11 mouse cellular contexts compared by ENCODE assay signal in the genomic region with DNA sequence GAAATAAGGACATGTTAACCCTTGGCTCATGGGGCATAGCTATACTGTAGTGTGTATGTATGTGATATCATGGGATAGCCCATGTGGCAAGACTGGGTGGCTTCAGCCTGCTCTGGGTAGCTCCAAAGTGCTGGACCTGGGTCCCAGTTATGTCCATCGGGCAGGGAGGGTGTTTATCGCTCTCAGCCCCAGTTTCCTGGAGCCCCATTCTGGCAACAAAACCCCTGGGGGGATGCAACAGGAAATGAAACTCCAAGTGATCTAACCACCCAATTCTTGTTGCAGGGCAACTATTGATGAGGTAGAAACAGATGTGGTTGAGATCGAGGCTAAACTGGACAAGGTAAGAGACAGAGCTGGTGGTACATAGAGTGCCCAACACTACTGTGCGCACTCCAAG. TPM values are rescaled to one million over a fixed set of nuclear protein-coding genes. Genes with fewer than 3 reads are reported as not detected.
DNase-seq lines count a peak whose midpoint lies in the region; ATAC-seq and TF ChIP-seq lines count a peak whose summit lies in the region.
"Had no signal": no experiment of that assay in that cellular context is flagged by ENCODE, and none has a peak within 500 bp of the region (broad histone marks: within the 10 kb centered on the region; RNA-seq: fewer than 3 reads in every experiment).

No protein-coding gene starts in this region.

- H3K9me3 ChIP-seq in forebrain, embryonic 11.5 days (ENCODE audit: control insufficient read depth, low read length) = no peaks in the 10 kb centered on the region
- no peaks in the 10 kb centered on the region for H3K9me3 ChIP-seq in forebrain, embryonic 12.5 days
- H3K9me3 ChIP-seq in forebrain, postnatal 0 days (ENCODE audit: low read length) = no peaks in the 10 kb centered on the region
- H3K9me3 ChIP-seq in stomach, postnatal 0 days (ENCODE audit: control insufficient read depth, low read length) = no peaks in the 10 kb centered on the region
- H3K9me3 ChIP-seq: intestine, embryonic 15.5 days; liver, embryonic 15.5 days had no signal

- H3K36me3 ChIP-seq in forebrain, embryonic 11.5 days (ENCODE audit: control insufficient read depth, insufficient read depth, low read length) = peaks cover 3% of the 10 kb centered on the region; the same call in 1 of the 2 replicates
- peaks cover 45% of the 10 kb centered on the region for H3K36me3 ChIP-seq in forebrain, embryonic 12.5 days (replicated peaks)
- H3K36me3 ChIP-seq in forebrain, postnatal 0 days (ENCODE audit: insufficient read depth) = peaks cover 48% of the 10 kb centered on the region
- peaks cover 11% of the 10 kb centered on the region for H3K36me3 ChIP-seq in stomach, postnatal 0 days (ENCODE audit: control insufficient read depth, insufficient read depth, low read length)

- peak; percentile 44 for DNase-seq in forebrain, embryonic 11.5 days (ENCODE audit: low spot score)
- peak in 1 of 2 experiments; percentile 9 for DNase-seq in left cerebral cortex, adult 2 months (ENCODE audit: extremely low spot score in 1 of 2, low spot score in 2 of 2)
- DNase-seq in left cerebral cortex, adult 11 months (ENCODE audit: low spot score) = no peak
- peak; percentile 57 to 69 for DNase-seq in B cell, adult 2 months
- no peak for DNase-seq in forebrain, postnatal 0 days
- DNase-seq in stomach, postnatal 0 days (ENCODE audit: low spot score) = no peak
- DNase-seq in ovary, postnatal 14 days (ENCODE audit: low spot score) = no peak

- no peak overlapping the region for H3K9ac ChIP-seq in forebrain, embryonic 11.5 days (ENCODE audit: low read length)
- no peak overlapping the region for H3K9ac ChIP-seq in forebrain, embryonic 12.5 days
- no peak overlapping the region for H3K9ac ChIP-seq in forebrain, postnatal 0 days
- no peak overlapping the region for H3K9ac ChIP-seq in stomach, postnatal 0 days (ENCODE audit: low read length)
- H3K9ac ChIP-seq: liver, embryonic 15.5 days had no signal

- no peak overlapping the region for H3K4me3 ChIP-seq in forebrain, embryonic 11.5 days (ENCODE audit: low read depth, low read length)
- no peak overlapping the region for H3K4me3 ChIP-seq in forebrain, embryonic 12.5 days (replicated peaks)
- H3K4me3 ChIP-seq in left cerebral cortex, adult 2 months = peak overlapping the region; percentile 100
- H3K4me3 ChIP-seq in forebrain, postnatal 0 days (ENCODE audit: low read depth, low read length) = no peak overlapping the region
- no peak overlapping the region for H3K4me3 ChIP-seq in stomach, postnatal 0 days (ENCODE audit: low read depth, low read length)
- H3K4me3 ChIP-seq: intestine, embryonic 15.5 days; liver, embryonic 15.5 days had no signal

- peaks cover 13% of the 10 kb centered on the region; the same call in 1 of the 2 replicates for H3K4me1 ChIP-seq in forebrain, embryonic 11.5 days (replicated peaks; ENCODE audit: control insufficient read depth, insufficient read depth, low read length)
- peaks cover 40% of the 10 kb centered on the region for H3K4me1 ChIP-seq in forebrain, embryonic 12.5 days
- H3K4me1 ChIP-seq in forebrain, postnatal 0 days (ENCODE audit: insufficient read depth) = peaks cover 24% of the 10 kb centered on the region
- H3K4me1 ChIP-seq in stomach, postnatal 0 days (replicated peaks; ENCODE audit: control insufficient read depth, insufficient read depth) = peaks cover 10% of the 10 kb centered on the region

- no peak for ATAC-seq in forebrain, embryonic 11.5 days (replicated peaks; ENCODE audit: low FRiP score)
- ATAC-seq in forebrain, embryonic 12.5 days (ENCODE audit: low FRiP score) = no peak
- ATAC-seq in forebrain, postnatal 0 days = no peak
- no peak for ATAC-seq in stomach, postnatal 0 days (ENCODE audit: low FRiP score, low TSS enrichment)
- ATAC-seq: intestine, embryonic 15.5 days had no signal

- no peaks in the 10 kb centered on the region for H3K27me3 ChIP-seq in forebrain, embryonic 11.5 days (ENCODE audit: control insufficient read depth, insufficient read depth, low read length)
- H3K27me3 ChIP-seq in forebrain, embryonic 12.5 days = no peaks in the 10 kb centered on the region
- no peaks in the 10 kb centered on the region for H3K27me3 ChIP-seq in forebrain, postnatal 0 days (ENCODE audit: insufficient read depth, low read length)
- no peaks in the 10 kb centered on the region for H3K27me3 ChIP-seq in stomach, postnatal 0 days (ENCODE audit: control insufficient read depth, insufficient read depth, low read length)
- H3K27me3 ChIP-seq: CH12.LX; intestine, embryonic 15.5 days; liver, embryonic 15.5 days had no signal

- H3K4me2 ChIP-seq in forebrain, embryonic 11.5 days (ENCODE audit: low read depth, low read length, severe bottlenecking) = no peak overlapping the region
- H3K4me2 ChIP-seq in forebrain, embryonic 12.5 days = no peak overlapping the region
- peak overlapping the region; percentile 97 for H3K4me2 ChIP-seq in forebrain, postnatal 0 days (ENCODE audit: low read depth)
- H3K4me2 ChIP-seq in stomach, postnatal 0 days (replicated peaks; ENCODE audit: low read depth) = no peak overlapping the region

- H3K27ac ChIP-seq in forebrain, embryonic 11.5 days (ENCODE audit: low read depth, low read length) = no peak overlapping the region
- no peak overlapping the region for H3K27ac ChIP-seq in forebrain, embryonic 12.5 days
- peak overlapping the region; percentile 93 for H3K27ac ChIP-seq in left cerebral cortex, adult 2 months
- no peak overlapping the region for H3K27ac ChIP-seq in forebrain, postnatal 0 days (ENCODE audit: low read depth, low read length)
- H3K27ac ChIP-seq in stomach, postnatal 0 days (replicated peaks) = no peak overlapping the region

- WGBS in forebrain, embryonic 11.5 days = 91% methylated on average over 4 of the region's 4 CpGs
- WGBS in forebrain, embryonic 12.5 days = 98% methylated on average over 4 of the region's 4 CpGs
- WGBS in forebrain, postnatal 0 days = 96% methylated on average over 4 of the region's 4 CpGs
- 95% methylated on average over 4 of the region's 4 CpGs for WGBS in stomach, postnatal 0 days

- TF ChIP-seq CTCF in left cerebral cortex, adult 2 months (IDR thresholded peaks at IDR 0.05) = no peak
- no peak for TF ChIP-seq CTCF in forebrain, postnatal 0 days (IDR thresholded peaks at IDR 0.05; ENCODE audit: low read depth)
- TF ChIP-seq CTCF in stomach, postnatal 0 days (IDR thresholded peaks at IDR 0.05; ENCODE audit: low read depth) = no peak

- intact Hi-C loops in left cerebral cortex, adult 2 months (cut with DNase I) = no loop called here

- no peak for TF ChIP-seq EP300 in stomach, postnatal 0 days (optimal IDR thresholded peaks at IDR 0.05)

RNA-seq across cellular contexts. Expression of gene Acap3, which starts 4.2 kb away (rescaled TPM):
- polyA plus RNA-seq in forebrain, embryonic 11.5 days (2014; fragmentation: Nextera tagmentation; extraction: Ambion mirVana) = 34.6 and 34.8 TPM in 2 replicates
- 47.9 and 57.2 TPM in 2 replicates for polyA plus RNA-seq in forebrain, embryonic 12.5 days (2016; fragmentation: Nextera tagmentation; extraction: Ambion mirVana)
- 100 to 1,000 TPM; 139 to 152 TPM for total RNA-seq in left cerebral cortex, adult 2 months (2021)
- total RNA-seq in forebrain, postnatal 0 days (2014; rRNA removed) = 116 and 147 TPM in 2 replicates
- polyA plus RNA-seq in forebrain, postnatal 0 days (2015; fragmentation: Nextera tagmentation; extraction: Ambion mirVana) = 84.2 and 95.3 TPM in 2 replicates
- polyA plus RNA-seq in stomach, postnatal 0 days (2015; fragmentation: Nextera tagmentation; extraction: Ambion mirVana) = 9.7 and 10.2 TPM in 2 replicates

RNA-seq across cellular contexts. Expression of gene Pusl1, which starts 4.2 kb away (rescaled TPM):
- 53.4 and 53.7 TPM in 2 replicates for polyA plus RNA-seq in forebrain, embryonic 11.5 days (2014; fragmentation: Nextera tagmentation; extraction: Ambion mirVana)
- 44.6 and 48.8 TPM in 2 replicates for polyA plus RNA-seq in forebrain, embryonic 12.5 days (2016; fragmentation: Nextera tagmentation; extraction: Ambion mirVana)
- 10 to 100 TPM; 55.0 to 61.2 TPM for total RNA-seq in left cerebral cortex, adult 2 months (2021)
- total RNA-seq in forebrain, postnatal 0 days (2014; rRNA removed) = 65.4 and 69.5 TPM in 2 replicates
- polyA plus RNA-seq in forebrain, postnatal 0 days (2015; fragmentation: Nextera tagmentation; extraction: Ambion mirVana) = 56.5 and 59.0 TPM in 2 replicates
- 35.7 and 36.5 TPM in 2 replicates for polyA plus RNA-seq in stomach, postnatal 0 days (2015; fragmentation: Nextera tagmentation; extraction: Ambion mirVana)

RNA-seq across cellular contexts. Expression of gene Ints11, which starts 26.5 kb away (rescaled TPM):
- polyA plus RNA-seq in forebrain, embryonic 11.5 days (2014; fragmentation: Nextera tagmentation; extraction: Ambion mirVana) = 108 and 117 TPM in 2 replicates
- 92.2 and 94.1 TPM in 2 replicates for polyA plus RNA-seq in forebrain, embryonic 12.5 days (2016; fragmentation: Nextera tagmentation; extraction: Ambion mirVana)
- 10 to 100 TPM; 37.3 to 41.1 TPM for total RNA-seq in left cerebral cortex, adult 2 months (2021)
- total RNA-seq in forebrain, postnatal 0 days (2014; rRNA removed) = 47.7 and 63.8 TPM in 2 replicates
- polyA plus RNA-seq in forebrain, postnatal 0 days (2015; fragmentation: Nextera tagmentation; extraction: Ambion mirVana) = 58.8 and 59.8 TPM in 2 replicates
- polyA plus RNA-seq in stomach, postnatal 0 days (2015; fragmentation: Nextera tagmentation; extraction: Ambion mirVana) = 30.7 and 32.6 TPM in 2 replicates

RNA-seq across cellular contexts. Expression of gene Cptp, which starts 26.6 kb away (rescaled TPM):
- polyA plus RNA-seq in forebrain, embryonic 11.5 days (2014; fragmentation: Nextera tagmentation; extraction: Ambion mirVana) = 22.3 and 27.0 TPM in 2 replicates
- 17.9 and 23.4 TPM in 2 replicates for polyA plus RNA-seq in forebrain, embryonic 12.5 days (2016; fragmentation: Nextera tagmentation; extraction: Ambion mirVana)
- total RNA-seq in left cerebral cortex, adult 2 months (2021) = 10 to 100 TPM; 21.7 to 28.9 TPM
- total RNA-seq in forebrain, postnatal 0 days (2014; rRNA removed) = 12.7 and 19.8 TPM in 2 replicates
- 18.7 and 22.8 TPM in 2 replicates for polyA plus RNA-seq in forebrain, postnatal 0 days (2015; fragmentation: Nextera tagmentation; extraction: Ambion mirVana)
- 25.0 and 26.5 TPM in 2 replicates for polyA plus RNA-seq in stomach, postnatal 0 days (2015; fragmentation: Nextera tagmentation; extraction: Ambion mirVana)

RNA-seq across cellular contexts. Expression of gene Tas1r3, which starts 32.7 kb away (rescaled TPM):
- 0.45 and 0.60 TPM in 2 replicates for polyA plus RNA-seq in forebrain, embryonic 11.5 days (2014; fragmentation: Nextera tagmentation; extraction: Ambion mirVana)
- polyA plus RNA-seq in forebrain, embryonic 12.5 days (2016; fragmentation: Nextera tagmentation; extraction: Ambion mirVana) = 0.51 and 0.61 TPM in 2 replicates
- under 1 TPM; 0.23 to 0.30 TPM for total RNA-seq in left cerebral cortex, adult 2 months (2021)
- 0.54 and 0.67 TPM in 2 replicates for total RNA-seq in forebrain, postnatal 0 days (2014; rRNA removed)
- 0.14 and 0.22 TPM in 2 replicates for polyA plus RNA-seq in forebrain, postnatal 0 days (2015; fragmentation: Nextera tagmentation; extraction: Ambion mirVana)
- polyA plus RNA-seq in stomach, postnatal 0 days (2015; fragmentation: Nextera tagmentation; extraction: Ambion mirVana) = 0.11 and 0.28 TPM in 2 replicates

Comparison
In these comparisons a context has a peak if more than half of its experiments do, and no peak if none do; other contexts are left out.
1. DNase-seq: peak in forebrain, embryonic 11.5 days (single experiment) and B cell, adult 2 months (2 of 2); none in left cerebral cortex, adult 11 months (single experiment), forebrain, postnatal 0 days (single experiment), stomach, postnatal 0 days (single experiment) and ovary, postnatal 14 days (single experiment).